Mouse (Mus musculus) neural tube, embryonic 14.5 days (tissue): ENCODE results near the gene Olfr148. TPM values are rescaled to one million over a fixed set of nuclear protein-coding genes. Genes with fewer than 3 reads are reported as not detected.
A peak's percentile ranks its signal among the peaks of the same experiment; 100 is the strongest.

Source experiments
- ATAC-seq: fragments of 200-750 bp; cut with Nextera tagmentation; 2 replicates; pipeline ENCODE4 v1.8.0; 2017; ENCODE audit warnings: low read depth, mild to moderate bottlenecking, moderate TSS enrichment, moderate library complexity
- H3K27ac ChIP-seq: fragments of 300-500 bp; sonication (generic); 2 replicates; pipeline ENCODE4 v1.5.1; 2014; ENCODE audit warnings: low read depth, mild to moderate bottlenecking, control low read depth, low read length, moderate library complexity, mixed read lengths
- H3K27me3 ChIP-seq: fragments of 300-500 bp; sonication (generic); 2 replicates; pipeline ENCODE4 v1.6.1; 2014; ENCODE audit warnings: low read length; ENCODE audit not compliant: control insufficient read depth, insufficient read depth
- H3K36me3 ChIP-seq: fragments of 300-500 bp; sonication (generic); 2 replicates; pipeline ENCODE4 v1.6.1; 2014; ENCODE audit warnings: low read length, mixed read lengths; ENCODE audit not compliant: control insufficient read depth, insufficient read depth
- H3K4me1 ChIP-seq: fragments of 300-500 bp; sonication (generic); 2 replicates; pipeline ENCODE4 v1.6.1; 2014; ENCODE audit warnings: low read length; ENCODE audit not compliant: control insufficient read depth, insufficient read depth
- H3K4me2 ChIP-seq: fragments of 300-500 bp; sonication (generic); 2 replicates; pipeline ENCODE4 v1.6.1; 2014; ENCODE audit warnings: mild to moderate bottlenecking, low read depth, low read length, control low read depth
- H3K4me3 ChIP-seq: fragments of 300-500 bp; sonication (generic); 2 replicates; pipeline ENCODE4 v1.5.1; 2014; ENCODE audit warnings: low read depth, low read length, control low read depth, mixed read lengths
- H3K9ac ChIP-seq: fragments of 300-500 bp; sonication (generic); replicated peaks from 2 replicates; pipeline ENCODE4 v1.6.1; 2014; ENCODE audit warnings: low read depth, mild to moderate bottlenecking, control low read depth, low read length, mixed read lengths
- H3K9me3 ChIP-seq: fragments of 300-500 bp; sonication (generic); 2 replicates; pipeline ENCODE4 v1.6.1; 2016; ENCODE audit warnings: low read length; ENCODE audit not compliant: control insufficient read depth
- WGBS: fragments of 180-500 bp; shearing (Covaris S2); extraction: QIAGEN DNeasy Blood & Tissue Kit; methylation state at CpG from one replicate; pipeline ENCODE4 v1.1.7; 2014; 5-methylcytosine and 5-hydroxymethylcytosine counted together
- polyA plus RNA-seq: library from polyadenylated mRNA; unstranded; fragments of >200 nt; fragmentation: Nextera tagmentation; extraction: Ambion mirVana; gene quantifications from 2 replicates; pipeline ENCODE4 v1.2.1, GENCODE M21; 2014

Gene Olfr148
- polyA plus RNA-seq, 1 experiment from 2014 or later = not detected

DNA sequence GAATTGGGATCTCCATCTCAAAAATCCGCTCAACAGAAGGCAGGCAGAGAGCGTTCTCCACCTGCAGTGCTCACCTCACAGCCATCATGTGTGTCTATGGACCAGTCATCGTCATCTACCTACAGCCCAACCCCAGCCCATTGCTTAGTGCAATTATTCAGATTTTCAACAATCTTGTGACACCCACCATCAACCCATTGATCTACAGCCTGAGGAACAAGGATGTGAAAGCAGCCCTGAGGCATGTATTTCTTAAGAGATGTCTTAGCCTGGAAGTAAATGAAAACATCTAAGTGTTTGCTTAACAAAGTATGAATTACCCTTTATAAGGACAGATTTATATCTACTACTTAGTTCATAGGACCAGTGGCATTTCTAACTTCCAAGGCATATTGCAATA, 13.3 kb downstream of the Olfr148 start:
- Histone ChIP-seq H3K27ac (no peak overlapping the region), H3K36me3 (no peaks in the 10 kb centered on the region), H3K9me3 (no peaks in the 10 kb centered on the region), H3K27me3 (no peaks in the 10 kb centered on the region), H3K4me2 (no peak overlapping the region), H3K9ac (no peak overlapping the region), H3K4me3 (no peak overlapping the region), H3K4me1 (no peaks in the 10 kb centered on the region)
- 93% methylated on average over 3 of the region's 3 CpGs for WGBS
- ATAC-seq = no peak

DNA sequence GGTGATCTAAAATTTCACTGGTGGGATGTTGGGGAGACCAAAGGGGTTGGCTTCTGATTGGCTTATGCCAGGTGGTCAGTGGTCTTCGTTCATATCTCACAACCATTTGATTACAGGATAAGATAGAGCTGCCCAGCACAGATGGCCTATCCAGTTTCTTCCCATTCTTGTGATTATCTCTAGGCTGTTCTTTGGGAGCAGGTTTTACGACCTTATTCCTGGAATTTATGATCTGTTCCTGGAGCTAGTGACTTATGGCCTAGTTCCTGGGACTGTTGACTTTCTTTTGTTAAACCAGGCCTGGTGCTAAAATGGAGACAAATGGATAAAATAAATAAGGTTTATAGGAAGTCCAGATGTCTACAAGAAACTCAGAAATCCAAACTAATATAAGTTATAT, 14.3 kb downstream of the Olfr148 start:
- no peak for ATAC-seq
- H3K4me2 ChIP-seq = no peak overlapping the region
- no peaks in the 10 kb centered on the region for H3K27me3 ChIP-seq
- no peaks in the 10 kb centered on the region for H3K4me1 ChIP-seq
- H3K9ac ChIP-seq = no peak overlapping the region
- H3K9me3 ChIP-seq = no peaks in the 10 kb centered on the region
- no peak overlapping the region for H3K27ac ChIP-seq
- no peaks in the 10 kb centered on the region for H3K36me3 ChIP-seq
- no peak overlapping the region for H3K4me3 ChIP-seq
- WGBS = 61% methylated on average over 2 of the region's 2 CpGs

DNA sequence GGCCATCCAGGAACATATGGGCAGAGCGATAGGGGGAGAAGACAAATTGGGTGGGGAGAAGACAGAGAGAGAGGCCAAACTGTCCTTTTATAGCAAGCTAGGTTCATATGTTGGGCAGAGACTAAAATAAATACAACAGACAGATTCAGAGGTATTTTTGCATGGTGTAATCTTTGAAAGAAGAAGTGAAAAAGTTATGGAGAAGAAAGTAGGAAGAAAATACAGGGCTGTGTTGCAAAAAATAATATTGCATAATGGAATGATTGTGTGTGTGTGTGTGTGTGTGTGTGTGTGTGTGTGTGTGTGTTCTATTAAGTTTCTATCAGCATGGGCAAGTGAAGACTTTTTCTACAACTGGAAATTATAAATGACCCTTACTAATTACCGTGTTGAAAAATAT, 18.6 kb downstream of the Olfr148 start:
- Histone ChIP-seq H3K4me2 (no peak overlapping the region), H3K9ac (no peak overlapping the region), H3K4me3 (no peak overlapping the region), H3K9me3 (no peaks in the 10 kb centered on the region), H3K27me3 (no peaks in the 10 kb centered on the region), H3K4me1 (no peaks in the 10 kb centered on the region), H3K27ac (no peak overlapping the region), H3K36me3 (no peaks in the 10 kb centered on the region)
- 89% methylated on average over 2 of the region's 2 CpGs for WGBS
- no peak for ATAC-seq

- Histone ChIP-seq H3K4me2 (no peak overlapping the region), H3K27ac (no peak overlapping the region), H3K27me3 (no peaks in the 10 kb centered on the region), H3K4me3 (no peak overlapping the region), H3K36me3 (no peaks in the 10 kb centered on the region), H3K9ac (no peak overlapping the region), H3K9me3 (no peaks in the 10 kb centered on the region), H3K4me1 (no peaks in the 10 kb centered on the region)
- peak; percentile 63; the same call in 1 of the 2 replicates for ATAC-seq
- 22% methylated on average over 4 of the region's 4 CpGs for WGBS
Measured at GRCm38 (mm10) chr9:39633913-39634594, 23.6 kb downstream of the Olfr148 start.

- H3K4me3 ChIP-seq = no peak within 1 kb of the TSS
Measured at GRCm38 (mm10) chr9:39644785-39645184, 34.3 kb downstream of the Olfr148 start, which contains the start of gene Olfr961. Gene Olfr961, plus strand, starts transcription at chr9:39645085.

GRCm38 (mm10) chr9:39647382-39647781, 36.9 kb downstream of the Olfr148 start:
- Histone ChIP-seq H3K27ac (no peak overlapping the region), H3K4me2 (no peak overlapping the region), H3K4me1 (no peaks in the 10 kb centered on the region), H3K36me3 (no peaks in the 10 kb centered on the region), H3K9me3 (no peaks in the 10 kb centered on the region), H3K9ac (no peak overlapping the region), H3K4me3 (no peak overlapping the region), H3K27me3 (no peaks in the 10 kb centered on the region)
- 91% methylated on average over 4 of the region's 4 CpGs for WGBS
- ATAC-seq = no peak

More at GRCm38 (mm10) chr9:39644785-39645184, 34.3 kb downstream of the Olfr148 start, which contains the start of gene Olfr961:
- Histone ChIP-seq H3K4me2 (no peak within 1 kb of the TSS), H3K4me1 (no peaks in the 10 kb centered on the region), H3K36me3 (no peaks in the 10 kb centered on the region), H3K27ac (no peak within 1 kb of the TSS), H3K9me3 (no peaks in the 10 kb centered on the region), H3K9ac (no peak within 1 kb of the TSS), H3K27me3 (no peaks in the 10 kb centered on the region)
- ATAC-seq = no peak

- Histone ChIP-seq H3K4me2 (no peak overlapping the region), H3K27me3 (no peaks in the 10 kb centered on the region), H3K27ac (no peak overlapping the region), H3K4me3 (no peak overlapping the region), H3K36me3 (no peaks in the 10 kb centered on the region), H3K9ac (no peak overlapping the region), H3K4me1 (no peaks in the 10 kb centered on the region), H3K9me3 (no peaks in the 10 kb centered on the region)
- WGBS = 81% methylated on average over 6 of the region's 6 CpGs
- no peak for ATAC-seq
Measured at GRCm38 (mm10) chr9:39654756-39655396, 44.4 kb downstream of the Olfr148 start.

Other genes with a start within 250 kb of the Olfr148 start
- not detected in 2 replicates for gene Olfr951, start 223.2 kb upstream of the Olfr148 start, polyA plus RNA-seq
- not detected in 2 replicates for gene Olfr952, start 183.5 kb upstream of the Olfr148 start, polyA plus RNA-seq
- not detected in 2 replicates for gene Olfr954, start 154.0 kb upstream of the Olfr148 start, polyA plus RNA-seq
- gene Olfr955, start 138.7 kb upstream of the Olfr148 start, polyA plus RNA-seq = not detected in 2 replicates
- gene Olfr44, start 116.7 kb upstream of the Olfr148 start, polyA plus RNA-seq = not detected in 2 replicates
- not detected in 2 replicates for gene Olfr957, start 94.8 kb upstream of the Olfr148 start, polyA plus RNA-seq
- not detected in 2 replicates for gene Olfr958, start 56.6 kb upstream of the Olfr148 start, polyA plus RNA-seq
- not detected in 2 replicates for gene Olfr959, start 35.1 kb upstream of the Olfr148 start, polyA plus RNA-seq
- 141 and 199 TPM in 2 replicates for gene AW551984, start 6.3 kb upstream of the Olfr148 start, polyA plus RNA-seq
- gene Olfr960, start 10.7 kb downstream of the Olfr148 start, polyA plus RNA-seq = not detected in 2 replicates
- not detected in 2 replicates for gene Olfr961, start 34.4 kb downstream of the Olfr148 start, polyA plus RNA-seq
- gene Olfr963, start 56.5 kb downstream of the Olfr148 start, polyA plus RNA-seq = not detected in 2 replicates
- gene Olfr149, start 96.5 kb downstream of the Olfr148 start, polyA plus RNA-seq = not detected in 2 replicates
- not detected in 2 replicates for gene Olfr965, start 100.7 kb downstream of the Olfr148 start, polyA plus RNA-seq
- not detected in 2 replicates for gene Olfr150, start 120.3 kb downstream of the Olfr148 start, polyA plus RNA-seq
- gene Olfr967, start 135.6 kb downstream of the Olfr148 start, polyA plus RNA-seq = not detected in 2 replicates
- not detected in 2 replicates for gene Olfr968, start 172.6 kb downstream of the Olfr148 start, polyA plus RNA-seq
- not detected in 2 replicates for gene Olfr969, start 180.3 kb downstream of the Olfr148 start, polyA plus RNA-seq
- not detected in 2 replicates for gene Olfr970, start 198.2 kb downstream of the Olfr148 start, polyA plus RNA-seq
- not detected in 2 replicates for gene Olfr971, start 226.2 kb downstream of the Olfr148 start, polyA plus RNA-seq